Mouse (Mus musculus) bone marrow, adult 2 months (tissue): Measurements from ENCODE around the gene Phykpl. TPM values are rescaled to one million over a fixed set of nuclear protein-coding genes. Genes with fewer than 3 reads are reported as not detected.

Experiments
- H3K27ac ChIP-seq: fragments of 200-500 bp; 2 replicates; pipeline ENCODE4 v1.5.1; 2012; ENCODE audit warnings: low read depth, mild to moderate bottlenecking, control low read depth, inconsistent platforms, low read length; ENCODE audit not compliant: control insufficient read depth, poor library complexity, insufficient read depth
- H3K4me1 ChIP-seq: fragments of 200-500 bp; 2 replicates; pipeline ENCODE4 v1.6.1; 2011; ENCODE audit warnings: low read length; ENCODE audit not compliant: control insufficient read depth, insufficient read depth
- H3K4me3 ChIP-seq: fragments of 200-500 bp; replicated peaks from 2 replicates; pipeline ENCODE3; 2011; ENCODE audit warnings: mild to moderate bottlenecking, low read depth, low read length, control low read depth; ENCODE audit not compliant: control insufficient read depth
- CTCF ChIP-seq: fragments of 200-500 bp; IDR thresholded peaks from 2 replicates; pipeline ENCODE4 v1.5.1; 2011; ENCODE audit warnings: low read length, control low read depth; ENCODE audit not compliant: control insufficient read depth, insufficient read depth
- POLR2A ChIP-seq: fragments of 200-500 bp; IDR thresholded peaks from 2 replicates; pipeline ENCODE4 v1.6.1; 2011; ENCODE audit warnings: low read depth, mild to moderate bottlenecking, control low read depth, low read length, borderline replicate concordance; ENCODE audit not compliant: control insufficient read depth
- WGBS: fragments of 180-500 bp; shearing (Covaris S2); methylation state at CpG from one replicate; pipeline ENCODE4 v1.1.7; 2018; 5-methylcytosine and 5-hydroxymethylcytosine counted together
- polyA plus RNA-seq: library from polyadenylated mRNA; stranded (reverse); fragments of >200 nt; gene quantifications from 2 replicates; pipeline ENCODE4 v1.2.4, GENCODE M21; 2011; ENCODE audit warnings: low replicate concordance; ENCODE audit not compliant: missing spikeins, insufficient read depth, insufficient read length

Phykpl gene
- polyA plus RNA-seq, 1 experiment, result 10.8 TPM

DNA sequence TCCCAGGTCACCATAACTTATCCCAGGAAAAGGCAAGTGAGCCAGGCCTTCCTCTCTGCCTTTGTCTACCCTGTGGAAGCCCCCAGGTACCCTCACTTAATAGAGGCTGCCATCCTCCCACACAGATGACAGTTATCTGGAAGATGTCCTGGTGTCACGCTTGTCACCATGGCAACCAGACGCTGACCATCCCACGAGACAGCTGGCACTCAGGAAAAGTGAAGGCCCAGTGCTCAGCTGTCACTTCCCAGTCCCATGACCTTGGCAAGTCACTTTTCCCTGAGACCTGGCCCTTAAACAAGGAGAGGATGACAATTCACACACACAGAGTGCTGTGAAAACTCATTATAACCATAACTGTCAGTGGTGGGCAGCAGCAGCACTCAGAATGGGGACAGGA, 32.5 kb upstream of the Phykpl start:
- 68% methylated on average over 3 of the region's 3 CpGs for WGBS
- no peak overlapping the region for H3K4me3 ChIP-seq
- H3K4me1 ChIP-seq, result no peaks in the 10 kb centered on the region; the same call in 1 of the 2 replicates
- TF ChIP-seq POLR2A, result no peak
- no peak for TF ChIP-seq CTCF
- no peak overlapping the region for H3K27ac ChIP-seq

DNA sequence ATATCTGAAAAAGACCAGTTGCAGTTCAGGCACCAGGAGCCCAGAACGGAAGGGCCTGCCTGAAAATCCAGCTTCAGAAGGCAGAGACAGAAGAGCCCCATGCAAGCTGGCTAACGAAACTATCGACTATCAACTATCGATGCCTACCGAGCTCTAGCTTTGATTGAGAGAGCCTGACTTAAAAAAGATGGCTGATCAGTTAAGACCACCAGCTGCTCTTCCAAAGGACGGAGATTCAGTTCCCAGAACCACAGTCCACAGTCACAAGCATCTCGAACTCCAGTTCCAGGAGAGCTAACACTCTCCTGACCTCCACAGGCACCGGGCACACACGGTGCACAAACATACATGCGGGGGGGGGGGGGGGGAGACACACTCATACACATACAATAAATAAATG, 30.0 kb upstream of the Phykpl start:
- TF ChIP-seq CTCF, result no peak
- no peak for TF ChIP-seq POLR2A

DNA sequence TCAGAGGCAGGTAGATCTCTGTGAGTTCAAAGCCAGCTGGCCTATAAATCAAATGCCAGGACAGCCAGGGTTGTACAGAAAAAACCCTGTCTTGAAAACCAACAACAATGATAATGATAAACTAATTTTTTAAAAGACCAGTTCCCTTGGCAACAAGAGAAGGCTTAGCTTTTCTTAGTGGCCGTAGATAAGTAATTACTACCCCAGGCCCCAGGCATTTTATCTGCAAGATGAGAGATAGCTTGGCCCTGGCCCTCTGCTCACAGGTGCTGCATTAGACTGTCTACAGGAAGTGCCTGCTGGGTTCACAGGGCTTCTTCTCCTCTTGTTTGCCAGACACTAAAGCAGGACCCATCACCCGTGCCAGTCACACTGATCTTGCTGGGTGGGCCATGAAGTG, 29.5 kb upstream of the Phykpl start:
- TF ChIP-seq CTCF, result no peak
- TF ChIP-seq POLR2A, result no peak

More for the DNA sequence above, 30.0 kb upstream of the Phykpl start:
- H3K4me1 ChIP-seq, result no peaks in the 10 kb centered on the region; the same call in 1 of the 2 replicates
- H3K4me3 ChIP-seq, result no peak overlapping the region
- no peak overlapping the region for H3K27ac ChIP-seq
- WGBS, result 79% methylated on average over 10 of the region's 10 CpGs

DNA sequence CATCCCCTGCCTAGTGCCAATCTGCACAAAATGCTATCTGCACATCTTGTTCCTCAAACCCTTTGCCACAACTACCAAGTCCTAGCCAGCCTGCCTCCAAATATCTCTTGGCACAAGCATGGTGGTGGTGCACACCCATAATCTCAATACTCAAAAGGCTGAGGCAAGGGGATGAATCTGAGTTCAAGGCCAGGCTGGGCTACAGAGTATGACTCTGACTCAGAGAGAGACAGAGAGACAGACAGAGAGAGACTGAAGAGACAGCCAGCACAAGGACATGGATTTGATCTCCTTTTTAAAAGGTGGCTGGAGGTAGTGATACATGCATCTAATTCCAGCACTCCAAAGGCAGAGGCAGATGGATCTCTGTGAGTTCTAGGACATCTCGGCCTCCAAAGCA, 21.3 kb upstream of the Phykpl start:
- Histone ChIP-seq H3K4me3 (no peak overlapping the region), H3K27ac (no peak overlapping the region), H3K4me1 (no peaks in the 10 kb centered on the region)
- WGBS, result 76% methylated on average over 1 of the region's 1 CpGs
- TF ChIP-seq CTCF, result no peak
- no peak for TF ChIP-seq POLR2A

More for the DNA sequence above, 29.5 kb upstream of the Phykpl start:
- H3K27ac ChIP-seq, result no peak overlapping the region
- no peak overlapping the region for H3K4me3 ChIP-seq
- H3K4me1 ChIP-seq, result no peaks in the 10 kb centered on the region; the same call in 1 of the 2 replicates
- WGBS, result 47% methylated on average over 2 of the region's 2 CpGs

DNA sequence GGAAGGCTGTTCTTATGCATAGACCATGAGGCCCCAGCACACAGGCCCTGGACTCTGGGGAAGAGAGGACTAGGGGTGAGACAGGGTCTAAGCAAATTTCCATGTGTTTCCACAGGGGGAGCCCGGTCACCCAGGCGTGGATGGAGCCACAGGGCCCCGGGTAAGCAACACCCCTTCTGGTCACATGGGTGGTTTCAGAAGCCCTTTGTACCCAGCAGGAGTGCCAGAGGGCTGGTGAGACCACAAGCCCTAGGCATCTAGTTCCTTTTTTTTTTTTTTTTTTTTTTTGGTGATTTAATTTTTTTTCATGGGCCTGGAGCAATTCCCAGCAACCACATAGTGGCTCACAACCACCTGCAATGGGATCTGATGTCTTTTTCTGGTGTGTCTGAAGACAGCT, 19.5 kb upstream of the Phykpl start:
- under 1% methylated on average over 3 of the region's 3 CpGs for WGBS
- H3K4me1 ChIP-seq, result no peaks in the 10 kb centered on the region

DNA sequence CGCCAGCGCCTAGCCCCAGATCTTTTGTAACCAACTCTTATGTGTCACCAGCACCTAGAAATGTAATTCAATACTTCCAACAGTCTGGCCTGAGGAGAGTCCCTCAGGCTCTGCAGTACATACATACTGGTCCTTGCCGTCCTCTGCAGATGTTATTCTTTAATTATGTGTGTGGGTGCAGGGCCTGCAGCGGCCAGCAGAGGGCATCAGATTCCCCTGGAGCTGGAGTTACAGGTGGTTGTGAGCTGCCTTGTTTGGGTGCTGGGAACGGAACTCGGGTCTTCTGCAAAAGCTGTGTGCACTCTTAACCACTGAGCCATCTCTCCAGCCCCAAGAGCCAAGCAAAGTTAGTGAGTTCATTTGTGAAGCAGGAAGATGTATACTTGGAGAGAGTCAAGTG, 18.6 kb upstream of the Phykpl start:
- Histone ChIP-seq H3K27ac (no peak overlapping the region), H3K4me1 (no peaks in the 10 kb centered on the region), H3K4me3 (no peak overlapping the region)
- WGBS, result 82% methylated on average over 6 of the region's 6 CpGs
- TF ChIP-seq CTCF (peak; percentile 49), POLR2A (no peak)

More for the DNA sequence above, 19.5 kb upstream of the Phykpl start:
- H3K27ac ChIP-seq, result no peak overlapping the region
- TF ChIP-seq CTCF (no peak), POLR2A (no peak)
- no peak overlapping the region for H3K4me3 ChIP-seq

DNA sequence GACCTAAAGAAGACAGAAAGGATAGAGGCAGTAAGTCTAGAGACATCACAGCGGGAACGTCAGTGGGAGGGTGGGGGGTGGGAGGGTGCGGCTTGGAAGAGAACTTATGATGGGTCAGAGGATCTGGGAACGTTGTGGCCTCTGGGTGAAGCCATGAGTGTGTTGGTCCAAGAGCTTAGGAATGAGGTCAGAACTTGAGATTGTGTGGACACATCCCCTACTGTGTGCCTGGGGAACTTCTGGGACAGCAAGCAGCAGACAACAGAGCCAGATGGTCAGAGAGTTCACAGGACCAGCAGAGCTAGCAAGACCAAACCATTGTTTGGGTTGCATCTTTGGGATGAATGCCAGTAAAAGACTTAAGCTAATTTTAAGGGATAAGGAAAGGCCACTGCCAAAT, 15.8 kb upstream of the Phykpl start:
- Histone ChIP-seq H3K27ac (no peak overlapping the region), H3K4me3 (no peak overlapping the region), H3K4me1 (no peaks in the 10 kb centered on the region)
- WGBS, result 90% methylated on average over 4 of the region's 4 CpGs
- no peak for TF ChIP-seq CTCF
- no peak for TF ChIP-seq POLR2A

DNA sequence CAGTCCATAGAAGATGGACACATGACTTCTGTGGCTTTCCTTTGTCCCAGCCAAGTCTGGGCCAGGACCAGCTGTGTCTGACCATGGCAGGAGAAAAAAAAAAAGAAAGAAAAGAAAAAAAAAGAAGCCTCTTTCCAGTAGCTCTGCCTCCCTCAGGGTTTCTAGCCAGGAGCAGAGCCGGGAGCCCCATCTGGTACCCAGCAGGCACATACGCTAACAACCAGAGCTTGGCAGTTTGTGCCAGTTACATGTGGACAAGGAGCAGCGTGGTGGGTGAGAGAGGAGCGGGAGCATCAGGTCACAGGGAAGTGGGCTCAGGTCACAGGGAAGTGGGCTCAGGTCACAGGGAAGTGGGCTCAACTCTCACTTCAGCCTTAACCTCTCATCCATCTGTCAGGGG, 8.1 kb upstream of the Phykpl start:
- no peak overlapping the region for H3K27ac ChIP-seq
- 86% methylated on average over 4 of the region's 4 CpGs for WGBS
- no peak for TF ChIP-seq POLR2A
- TF ChIP-seq CTCF, result no peak
- peaks cover 4% of the 10 kb centered on the region for H3K4me1 ChIP-seq
- no peak overlapping the region for H3K4me3 ChIP-seq

DNA sequence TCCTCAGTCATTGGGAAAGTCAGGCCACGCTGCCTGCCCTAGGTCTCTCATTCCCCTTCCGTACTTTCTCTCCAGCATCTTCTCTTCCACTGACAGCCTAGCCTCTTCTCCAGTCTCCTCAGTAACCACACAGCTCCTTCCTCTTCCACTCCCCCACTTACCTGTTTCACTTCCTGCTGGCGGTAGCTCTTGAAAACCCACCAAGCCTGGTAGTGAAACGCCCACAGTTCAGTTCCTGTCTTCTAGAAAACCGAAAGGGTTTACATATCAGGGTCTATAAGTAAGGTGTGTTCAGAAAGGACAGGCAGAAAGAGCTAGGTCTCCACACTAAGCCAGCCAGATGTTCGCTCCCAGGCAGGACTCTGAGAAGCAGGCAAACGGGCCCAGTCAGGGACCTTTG, 7.0 kb upstream of the Phykpl start:
- TF ChIP-seq CTCF (no peak), POLR2A (no peak)
- 23% methylated on average over 7 of the region's 7 CpGs for WGBS
- Histone ChIP-seq H3K27ac (peak overlapping the region; percentile 26; the same call in 1 of the 2 replicates), H3K4me1 (peaks cover 4% of the 10 kb centered on the region), H3K4me3 (no peak overlapping the region)
